Mouse (Mus musculus) myocyte (in vitro differentiated cells): ENCODE measurements around the gene Nexn.
A peak's percentile ranks its signal among the peaks of the same experiment; 100 is the strongest.

Source experiments
- CEBPB ChIP-seq: IDR thresholded peaks from 2 replicates; pipeline ENCODE4 v1.6.1; 2011; ENCODE audit warnings: mild to moderate bottlenecking, moderate library complexity; ENCODE audit not compliant: poor library complexity, insufficient read depth, severe bottlenecking
- E2F4 ChIP-seq: IDR thresholded peaks from one replicate; pipeline ENCODE4 v1.6.1; 2011; ENCODE audit warnings: mild to moderate bottlenecking, control low read depth, moderate library complexity; ENCODE audit not compliant: insufficient read depth
- MAX ChIP-seq: IDR thresholded peaks from one replicate; pipeline ENCODE4 v1.6.1; 2011; ENCODE audit warnings: low read depth, mild to moderate bottlenecking, control low read depth
- MYOD1 ChIP-seq, 3 experiments: IDR thresholded peaks; one replicate each; pipeline ENCODE4 v1.6.1; 2011; ENCODE audit warnings: control low read depth in 2 of 3, low read depth in 2 of 3, mild to moderate bottlenecking in 2 of 3, moderate library complexity in 1 of 3; ENCODE audit not compliant: insufficient read length in 2 of 3, control insufficient read depth in 1 of 3
- MYOG ChIP-seq, 3 experiments: IDR thresholded peaks; one replicate each; pipeline ENCODE4 v1.6.1; 2011; ENCODE audit warnings: control low read depth in 2 of 3, low read depth in 2 of 3, mild to moderate bottlenecking in 2 of 3; ENCODE audit not compliant: insufficient read length in 2 of 3, control insufficient read depth in 1 of 3, insufficient read depth in 1 of 3
- POLR2A ChIP-seq: IDR thresholded peaks from one replicate; pipeline ENCODE4 v1.6.1; 2011; ENCODE audit warnings: low read depth, mild to moderate bottlenecking, control low read depth, moderate library complexity; ENCODE audit not compliant: insufficient read length
- USF1 ChIP-seq: IDR thresholded peaks from one replicate; pipeline ENCODE4 v1.6.1; 2011; ENCODE audit warnings: low read depth, mild to moderate bottlenecking, control low read depth, moderate library complexity

DNA sequence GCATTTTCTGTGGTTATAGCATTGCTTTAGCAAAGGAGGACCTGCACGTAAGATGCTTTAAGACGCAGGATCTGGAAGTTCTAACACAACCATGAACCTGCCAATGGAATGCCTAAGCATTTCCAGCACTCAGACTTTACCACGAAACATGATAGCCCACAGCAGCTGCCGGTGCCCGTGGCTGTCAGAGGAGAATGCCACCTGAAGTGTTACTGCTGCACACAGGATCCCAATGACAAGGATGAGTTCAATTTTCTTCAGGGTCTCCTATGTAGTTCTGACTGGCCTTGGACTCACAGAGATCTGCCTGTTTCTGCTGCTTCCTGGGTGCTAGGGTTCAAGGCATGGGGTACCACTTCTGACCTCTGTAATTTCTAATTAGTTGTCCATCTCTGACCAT lies 18.6 kb upstream of the Nexn start:
- no peak for TF ChIP-seq POLR2A
- TF ChIP-seq E2F4: no peak
- peak; percentile 75 to 96 (median 87) for TF ChIP-seq MYOG (IDR thresholded peaks at IDR 0.05; ENCODE audit: control insufficient read depth in 1 of 3, insufficient read depth in 1 of 3, insufficient read length in 2 of 3, low read depth in 2 of 3)
- no peak for TF ChIP-seq CEBPB
- peak; percentile 50 to 97 (median 95) for TF ChIP-seq MYOD1 (IDR thresholded peaks at IDR 0.05; ENCODE audit: control insufficient read depth in 1 of 3, insufficient read length in 2 of 3, low read depth in 2 of 3)
- TF ChIP-seq MAX: no peak
- TF ChIP-seq USF1: no peak
